Mouse (Mus musculus) ES-Bruce4 (cell line): ENCODE measurements at regions not wholly inside any gene's neighbourhood (a gene's known extent, or its start where the extent isn't known, plus 50 kb on each side); places are given as distances from the start of the nearest gene placed in this dataset.

Experiments
- CTCF ChIP-seq: IDR thresholded peaks from one replicate; pipeline ENCODE4 v1.8.1; 2011; ENCODE audit warnings: low read depth, low read length
- EP300 ChIP-seq: IDR thresholded peaks from 2 replicates; pipeline ENCODE4 v1.6.1; 2011; ENCODE audit warnings: low read depth, low read length; ENCODE audit not compliant: insufficient read depth
- POLR2A ChIP-seq: IDR thresholded peaks from one replicate; pipeline ENCODE4 v1.8.1; 2011; ENCODE audit warnings: low read length; ENCODE audit not compliant: insufficient read depth

GRCm38 (mm10) chr12:109973598-109973997 lies 305.3 kb upstream of the Dio3 start:
- TF ChIP-seq POLR2A (no peak), EP300 (no peak), CTCF (no peak)
